Mouse (Mus musculus) intestine, embryonic 14.5 days (tissue): ENCODE data around the gene Ipo9. TPM values are rescaled to one million over a fixed set of nuclear protein-coding genes. Genes with fewer than 3 reads are reported as not detected.
A peak's percentile ranks its signal among the peaks of the same experiment; 100 is the strongest.

Experiments
- ATAC-seq: fragments of 200-750 bp; cut with Nextera tagmentation; replicated peaks from 2 replicates; pipeline ENCODE4 v1.8.0; 2017; ENCODE audit warnings: low read depth, moderate number of reproducible peaks, moderate TSS enrichment, moderate library complexity; ENCODE audit not compliant: low FRiP score, low TSS enrichment
- DNase-seq: peaks from one replicate; pipeline ENCODE4 v3.0.0-alpha.2; 2018; ENCODE audit warnings: low spot score
- H3K27ac ChIP-seq: fragments of 300-500 bp; sonication (generic); 2 replicates; pipeline ENCODE4 v1.5.1; 2014; ENCODE audit warnings: low read depth, mild to moderate bottlenecking, control low read depth
- H3K27me3 ChIP-seq: fragments of 300-500 bp; sonication (generic); replicated peaks from 2 replicates; pipeline ENCODE4 v1.6.1; 2014; ENCODE audit warnings: low read length, control low read depth; ENCODE audit not compliant: control insufficient read depth, insufficient read depth
- H3K36me3 ChIP-seq: fragments of 300-500 bp; sonication (generic); 2 replicates; pipeline ENCODE4 v1.6.1; 2014; ENCODE audit warnings: low read length, control low read depth; ENCODE audit not compliant: control insufficient read depth, insufficient read depth
- H3K4me1 ChIP-seq: fragments of 300-500 bp; sonication (generic); replicated peaks from 2 replicates; pipeline ENCODE4 v1.6.1; 2014; ENCODE audit warnings: low read length, control low read depth, mixed read lengths; ENCODE audit not compliant: control insufficient read depth, insufficient read depth
- H3K4me2 ChIP-seq: fragments of 300-500 bp; sonication (generic); 2 replicates; pipeline ENCODE4 v1.6.1; 2014; ENCODE audit warnings: low read length
- H3K4me3 ChIP-seq: fragments of 300-500 bp; sonication (generic); 2 replicates; pipeline ENCODE4 v1.5.1; 2014; ENCODE audit warnings: low read depth, low read length, control low read depth, mixed read lengths
- H3K9ac ChIP-seq: fragments of 300-500 bp; sonication (generic); 2 replicates; pipeline ENCODE4 v1.6.1; 2014; ENCODE audit warnings: mild to moderate bottlenecking, low read length
- H3K9me3 ChIP-seq: fragments of 300-500 bp; sonication (generic); 2 replicates; pipeline ENCODE4 v1.6.1; 2016; ENCODE audit warnings: low read length, control low read depth; ENCODE audit not compliant: control insufficient read depth
- WGBS: fragments of 180-500 bp; shearing (Covaris S2); extraction: QIAGEN DNeasy Blood & Tissue Kit; methylation state at CpG from one replicate; pipeline ENCODE4 v1.1.7; 2014; 5-methylcytosine and 5-hydroxymethylcytosine counted together
- polyA plus RNA-seq: library from polyadenylated mRNA; unstranded; fragments of >200 nt; fragmentation: Nextera tagmentation; extraction: Ambion mirVana; gene quantifications from 2 replicates; pipeline ENCODE4 v1.2.1, GENCODE M21; 2014

Ipo9 gene
- polyA plus RNA-seq, 1 experiment from 2014 or later: 121 TPM

DNA sequence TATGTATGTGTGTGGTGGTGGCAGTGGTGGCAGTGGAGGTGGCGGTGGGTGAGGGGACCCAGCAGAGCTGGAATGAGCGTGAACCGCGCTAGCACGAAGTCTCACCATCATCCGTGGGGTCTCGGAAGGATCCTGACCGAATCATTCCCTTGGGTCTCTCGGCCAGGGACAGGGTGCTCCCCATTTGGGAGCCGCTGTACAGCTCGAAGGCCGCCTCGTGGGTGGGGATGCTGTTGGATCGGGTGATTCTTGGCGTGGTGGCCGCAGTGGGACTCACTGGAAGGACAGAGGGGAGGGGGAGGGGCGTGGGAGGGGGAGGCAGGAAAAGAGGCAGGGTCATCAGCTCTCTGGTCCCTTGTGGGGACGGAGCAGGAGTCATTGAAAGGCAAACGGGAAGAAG, 35.4 kb upstream of the Ipo9 start:
- no peak for ATAC-seq
- no peak overlapping the region for H3K4me2 ChIP-seq
- WGBS: 93% methylated on average over 19 of the region's 19 CpGs
- H3K9ac ChIP-seq: no peak overlapping the region
- no peak overlapping the region for H3K4me3 ChIP-seq
- DNase-seq: no peak
- H3K36me3 ChIP-seq: peaks cover 79% of the 10 kb centered on the region
- H3K4me1 ChIP-seq: peaks cover 19% of the 10 kb centered on the region
- no peaks in the 10 kb centered on the region for H3K9me3 ChIP-seq
- H3K27ac ChIP-seq: no peak overlapping the region
- no peaks in the 10 kb centered on the region for H3K27me3 ChIP-seq

DNA sequence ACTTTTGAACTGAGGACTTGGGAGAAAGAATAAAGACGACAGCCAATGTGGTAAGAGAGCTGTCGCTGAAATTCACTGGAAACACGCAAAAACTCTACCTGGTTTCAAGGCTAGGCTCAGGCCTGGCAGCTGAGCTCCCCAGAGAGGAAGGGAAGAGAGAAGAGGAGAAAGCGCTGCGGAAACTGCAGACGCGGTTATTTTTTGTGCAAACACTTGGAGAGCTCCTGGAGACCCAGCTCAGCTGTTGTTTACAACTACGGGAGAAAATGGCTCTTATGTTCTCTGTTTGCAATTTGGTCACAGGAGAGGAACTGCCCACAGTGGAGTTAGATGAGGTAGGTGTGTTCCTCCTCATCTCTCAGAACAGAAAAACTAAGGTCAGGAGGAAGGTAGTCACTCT, 32.4 kb upstream of the Ipo9 start:
- Histone ChIP-seq H3K36me3 (peaks cover 78% of the 10 kb centered on the region), H3K27me3 (no peaks in the 10 kb centered on the region), H3K4me3 (no peak overlapping the region), H3K9me3 (no peaks in the 10 kb centered on the region), H3K27ac (peak overlapping the region; percentile 71), H3K4me1 (peaks cover 19% of the 10 kb centered on the region), H3K9ac (no peak overlapping the region), H3K4me2 (no peak overlapping the region)
- WGBS: 49% methylated on average over 8 of the region's 8 CpGs
- no peak for ATAC-seq
- no peak for DNase-seq

DNA sequence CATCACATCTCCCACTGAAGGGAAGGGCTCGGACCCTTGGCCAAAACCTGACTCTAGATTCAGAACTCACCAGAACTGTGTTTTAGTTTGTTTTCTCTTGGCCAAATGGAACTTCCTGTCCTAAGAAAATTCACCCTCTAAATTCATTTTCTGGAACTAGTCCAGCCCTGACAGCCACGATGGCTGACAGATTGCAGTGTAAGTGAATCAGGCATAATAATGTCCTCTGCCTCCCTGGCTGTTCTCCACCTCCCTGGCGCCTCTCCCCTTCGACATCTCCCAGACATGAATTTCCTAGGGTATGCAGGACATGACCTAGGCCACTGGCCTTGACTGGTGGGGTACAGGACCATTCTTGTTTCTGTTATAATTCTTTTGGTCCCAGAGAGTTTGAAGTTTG, 32.0 kb upstream of the Ipo9 start:
- Histone ChIP-seq H3K9ac (no peak overlapping the region), H3K27ac (peak overlapping the region; percentile 71), H3K4me3 (no peak overlapping the region), H3K36me3 (peaks cover 78% of the 10 kb centered on the region), H3K4me1 (peaks cover 19% of the 10 kb centered on the region), H3K27me3 (no peaks in the 10 kb centered on the region), H3K9me3 (no peaks in the 10 kb centered on the region), H3K4me2 (no peak overlapping the region)
- DNase-seq: no peak
- 32% methylated on average over 4 of the region's 4 CpGs for WGBS
- no peak for ATAC-seq

DNA sequence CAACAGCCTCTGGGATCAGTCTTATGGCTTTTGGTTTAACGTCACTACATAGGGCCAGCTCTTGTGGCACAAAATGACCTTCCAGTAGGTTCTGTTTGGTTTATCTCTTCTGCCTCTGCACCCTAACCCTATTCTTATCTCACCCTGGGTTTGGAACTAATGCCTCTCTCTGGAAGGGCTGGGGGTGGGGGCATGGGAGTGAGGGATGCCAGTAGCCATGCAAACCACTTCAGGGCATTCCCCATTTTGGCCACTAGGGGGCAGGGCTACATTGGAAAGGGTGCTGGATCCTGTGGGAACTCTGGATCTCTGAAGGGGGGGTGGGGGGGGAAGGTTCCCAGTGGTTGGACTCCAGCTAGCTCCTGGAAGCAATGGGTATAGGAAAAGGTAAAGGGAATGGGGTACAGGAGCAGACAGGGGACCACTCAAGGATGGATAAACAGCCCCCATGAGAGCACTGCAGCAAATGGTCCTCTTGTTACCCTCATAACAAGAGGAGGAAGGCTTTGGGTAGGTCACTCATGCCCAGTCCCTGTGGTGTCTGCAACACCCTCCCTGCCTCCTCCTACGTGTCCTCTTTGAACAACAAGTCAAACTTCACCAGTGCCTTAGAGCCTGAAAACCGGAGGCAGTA, 30.9 kb upstream of the Ipo9 start:
- H3K4me1 ChIP-seq: peaks cover 19% of the 10 kb centered on the region
- H3K27me3 ChIP-seq: no peaks in the 10 kb centered on the region
- DNase-seq (peak; percentile 91), ATAC-seq (peak; percentile 59; the same call in 1 of the 2 replicates)
- H3K27ac ChIP-seq: no peak overlapping the region
- H3K4me2 ChIP-seq: no peak overlapping the region
- no peak overlapping the region for H3K4me3 ChIP-seq
- H3K9me3 ChIP-seq: no peaks in the 10 kb centered on the region
- no peak overlapping the region for H3K9ac ChIP-seq
- peaks cover 73% of the 10 kb centered on the region for H3K36me3 ChIP-seq
- WGBS: 85% methylated on average over 3 of the region's 3 CpGs

DNA sequence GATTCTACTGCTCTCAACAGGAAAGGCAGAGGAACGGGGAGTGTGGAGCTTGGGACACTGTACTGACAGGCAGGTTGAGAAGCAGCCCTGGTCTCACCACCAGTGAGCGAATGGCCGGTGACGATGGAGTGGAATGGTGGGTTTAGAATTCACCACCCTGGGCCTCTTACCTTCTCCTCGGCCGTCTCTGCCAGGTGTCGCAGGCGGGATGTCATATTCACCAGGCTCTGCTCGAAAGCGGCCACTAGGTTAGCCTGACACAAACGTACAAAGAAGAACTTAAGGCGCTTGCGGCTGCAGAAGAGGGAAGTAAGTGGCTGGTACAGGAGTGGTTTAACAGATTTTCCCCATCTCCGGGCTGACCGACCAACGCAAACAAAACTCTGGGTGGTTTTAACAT, 30.2 kb upstream of the Ipo9 start:
- peaks cover 19% of the 10 kb centered on the region for H3K4me1 ChIP-seq
- ATAC-seq (no peak), DNase-seq (no peak)
- no peak overlapping the region for H3K27ac ChIP-seq
- H3K4me3 ChIP-seq: no peak overlapping the region
- H3K4me2 ChIP-seq: no peak overlapping the region
- H3K36me3 ChIP-seq: peaks cover 72% of the 10 kb centered on the region
- H3K27me3 ChIP-seq: no peaks in the 10 kb centered on the region
- H3K9me3 ChIP-seq: no peaks in the 10 kb centered on the region
- no peak overlapping the region for H3K9ac ChIP-seq
- WGBS: 92% methylated on average over 16 of the region's 16 CpGs

DNA sequence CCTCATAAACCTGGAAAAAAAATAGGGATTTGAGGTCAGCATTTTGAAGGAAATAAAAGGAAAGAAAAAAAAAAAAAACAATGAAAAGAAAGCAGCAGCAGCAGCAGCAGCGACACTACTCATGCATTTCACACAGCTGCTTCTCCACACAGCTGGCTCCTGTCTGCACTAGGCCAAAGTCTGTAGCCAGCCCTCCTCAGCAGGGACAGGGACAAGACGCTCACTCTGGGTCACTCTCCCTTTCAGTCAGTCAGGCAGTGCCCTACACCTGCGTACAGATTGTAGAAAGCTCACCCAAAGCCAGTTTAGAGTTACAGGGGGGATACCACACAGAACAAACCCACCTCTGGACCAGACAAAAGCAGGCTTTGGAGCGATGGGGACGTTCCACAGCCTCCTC, 27.6 kb upstream of the Ipo9 start:
- Histone ChIP-seq H3K9ac (no peak overlapping the region), H3K4me1 (peaks cover 15% of the 10 kb centered on the region), H3K4me3 (no peak overlapping the region), H3K36me3 (peaks cover 72% of the 10 kb centered on the region), H3K9me3 (no peaks in the 10 kb centered on the region), H3K27ac (no peak overlapping the region), H3K4me2 (no peak overlapping the region), H3K27me3 (no peaks in the 10 kb centered on the region)
- no peak for ATAC-seq
- WGBS: 90% methylated on average over 5 of the region's 5 CpGs
- DNase-seq: no peak

DNA sequence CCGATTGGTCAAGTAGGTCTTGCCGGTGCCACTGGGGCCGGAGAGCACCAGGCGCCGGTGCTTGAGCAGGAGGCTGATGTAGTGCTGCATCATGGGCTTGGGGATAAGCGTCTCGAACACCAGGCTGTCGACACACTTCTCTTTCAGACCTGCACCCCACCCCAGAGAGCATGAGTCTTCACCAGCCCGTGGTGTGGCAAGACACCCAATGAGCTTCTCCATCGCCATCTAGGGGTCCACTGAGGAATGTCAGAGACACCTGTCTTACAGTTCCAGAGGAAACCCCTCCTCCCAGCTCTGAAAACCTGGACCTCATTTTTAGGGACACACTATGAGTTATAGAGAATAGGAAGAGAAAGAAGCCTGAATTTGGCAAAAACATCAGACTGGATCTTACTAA, 22.0 kb upstream of the Ipo9 start:
- no peak overlapping the region for H3K4me2 ChIP-seq
- H3K4me3 ChIP-seq: no peak overlapping the region
- no peaks in the 10 kb centered on the region for H3K4me1 ChIP-seq
- H3K9ac ChIP-seq: no peak overlapping the region
- H3K27me3 ChIP-seq: no peaks in the 10 kb centered on the region
- H3K9me3 ChIP-seq: no peaks in the 10 kb centered on the region
- no peak overlapping the region for H3K27ac ChIP-seq
- ATAC-seq: no peak
- H3K36me3 ChIP-seq: peaks cover 84% of the 10 kb centered on the region
- DNase-seq: no peak
- WGBS: 71% methylated on average over 10 of the region's 10 CpGs

DNA sequence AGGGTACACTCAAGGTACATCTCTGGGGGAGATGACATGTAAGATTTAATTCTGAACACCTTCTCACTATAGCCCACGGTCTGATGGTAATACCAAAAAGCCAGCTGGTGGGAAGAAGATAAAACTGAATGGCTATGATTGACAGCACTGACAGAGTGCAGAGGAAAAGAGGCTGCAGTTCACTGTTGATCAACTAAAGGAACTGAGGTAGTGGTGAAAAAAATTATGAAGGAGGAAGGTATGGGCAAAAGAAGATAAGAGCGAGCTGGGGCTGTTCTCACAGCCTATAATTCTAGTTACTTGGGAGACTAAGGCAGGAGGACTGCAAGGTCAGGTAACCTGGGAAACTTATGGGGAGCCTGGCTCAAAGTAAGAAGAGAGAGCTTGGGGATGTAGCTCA, 21.1 kb upstream of the Ipo9 start:
- ATAC-seq (no peak), DNase-seq (no peak)
- no peaks in the 10 kb centered on the region for H3K4me1 ChIP-seq
- H3K27me3 ChIP-seq: no peaks in the 10 kb centered on the region
- no peak overlapping the region for H3K4me3 ChIP-seq
- no peak overlapping the region for H3K4me2 ChIP-seq
- peaks cover 79% of the 10 kb centered on the region for H3K36me3 ChIP-seq
- 91% methylated on average over 2 of the region's 2 CpGs for WGBS
- no peaks in the 10 kb centered on the region for H3K9me3 ChIP-seq
- no peak overlapping the region for H3K27ac ChIP-seq
- no peak overlapping the region for H3K9ac ChIP-seq

DNA sequence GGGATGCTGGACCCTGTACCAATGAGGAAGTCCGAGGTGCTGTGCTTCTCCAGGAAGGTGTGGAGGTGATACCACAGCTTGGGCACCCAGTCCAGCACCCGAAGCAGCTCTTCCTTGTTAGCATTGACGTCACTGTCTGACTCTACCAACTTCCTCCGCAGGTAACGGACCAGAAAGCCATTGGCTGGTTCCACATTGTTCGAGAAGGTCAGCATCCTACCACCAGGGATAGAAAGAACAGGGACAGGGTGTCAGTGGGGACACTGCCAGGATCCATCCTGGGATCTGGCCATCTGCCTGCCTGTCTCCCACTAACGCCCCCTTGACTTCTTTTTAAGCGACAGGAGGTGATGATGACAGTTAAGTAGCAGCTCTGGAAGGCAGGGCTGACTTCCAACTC, 19.6 kb upstream of the Ipo9 start:
- H3K9ac ChIP-seq: no peak overlapping the region
- no peak overlapping the region for H3K4me3 ChIP-seq
- H3K36me3 ChIP-seq: peaks cover 76% of the 10 kb centered on the region
- no peak overlapping the region for H3K27ac ChIP-seq
- H3K4me1 ChIP-seq: no peaks in the 10 kb centered on the region
- DNase-seq: no peak
- H3K4me2 ChIP-seq: no peak overlapping the region
- H3K9me3 ChIP-seq: no peaks in the 10 kb centered on the region
- no peak for ATAC-seq
- no peaks in the 10 kb centered on the region for H3K27me3 ChIP-seq
- WGBS: 93% methylated on average over 8 of the region's 8 CpGs
